Mouse (Mus musculus) cerebellum, adult 2 months (tissue): ENCODE data around the gene Prkag3.

Experiments
- CTCF ChIP-seq: fragments of 200-500 bp; IDR thresholded peaks from 2 replicates; pipeline ENCODE4 v1.5.1; 2011; ENCODE audit warnings: low read depth, mild to moderate bottlenecking, control low read depth, low read length, moderate library complexity, borderline replicate concordance; ENCODE audit not compliant: insufficient read depth
- POLR2A ChIP-seq: fragments of 200-500 bp; IDR thresholded peaks from 2 replicates; pipeline ENCODE4 v1.6.1; 2011; ENCODE audit warnings: low read length, control low read depth, borderline replicate concordance; ENCODE audit not compliant: insufficient read depth

GRCm38 (mm10) chr1:74775816-74776215, 26.8 kb upstream of the Prkag3 start:
- TF ChIP-seq CTCF (no peak), POLR2A (no peak)
